Mouse (Mus musculus) embryonic stem cell, embryonic (primary cell): ENCODE results near the gene Ear1.
"Not testable (repeated sequence)": the region's sequence is repeated elsewhere in the genome, so short reads cannot be mapped to it uniquely, and the experiment has no call there.

Source experiments
- CTCF ChIA-PET, 4 experiments: fragments of 300-600 bp in 2 of 4; fragments of 350-600 bp in 2 of 4; sonication (Branson Sonifier 250); formaldehyde crosslinking; loops; one replicate each; lab custom pipeline; 2022; ENCODE audit warnings: inconsistent platforms in 2 of 4; lab: Charles Lee
- POLR2A ChIA-PET, 4 experiments: fragments of 300-600 bp in 2 of 4; fragments of 350-600 bp in 2 of 4; sonication (Branson Sonifier 250); formaldehyde crosslinking; loops; one replicate each; lab custom pipeline; 2022; ENCODE audit warnings: antibody characterized with exemption in 4 of 4, inconsistent platforms in 1 of 4; lab: Charles Lee

Ear1 gene

DNA sequence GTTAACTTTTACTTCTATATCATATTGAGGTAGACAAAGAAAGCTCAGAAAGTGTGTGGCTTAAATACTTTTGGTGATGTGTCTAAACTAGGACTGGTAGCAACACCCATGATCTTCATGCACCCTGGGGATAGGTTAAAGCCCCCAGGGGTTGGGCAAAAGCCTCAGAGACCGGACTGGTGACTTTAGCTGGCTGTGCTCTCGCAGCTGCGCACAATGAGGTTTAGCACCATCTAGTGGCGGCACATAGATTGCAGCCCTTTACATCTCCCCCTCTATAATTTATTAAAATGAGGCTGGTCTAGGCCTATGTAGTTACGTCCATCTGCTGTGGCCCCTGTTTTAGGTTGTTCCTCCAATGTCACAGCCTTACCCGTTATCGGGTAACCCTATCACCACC is 70.9 kb downstream of the Ear1 start:
- POLR2A ChIA-PET, CTCF ChIA-PET: not testable (repeated sequence)

- CTCF ChIA-PET, POLR2A ChIA-PET: not testable (repeated sequence)
Measured at GRCm38 (mm10) chr14:43796905-43797470, 78.3 kb downstream of the Ear1 start.

DNA sequence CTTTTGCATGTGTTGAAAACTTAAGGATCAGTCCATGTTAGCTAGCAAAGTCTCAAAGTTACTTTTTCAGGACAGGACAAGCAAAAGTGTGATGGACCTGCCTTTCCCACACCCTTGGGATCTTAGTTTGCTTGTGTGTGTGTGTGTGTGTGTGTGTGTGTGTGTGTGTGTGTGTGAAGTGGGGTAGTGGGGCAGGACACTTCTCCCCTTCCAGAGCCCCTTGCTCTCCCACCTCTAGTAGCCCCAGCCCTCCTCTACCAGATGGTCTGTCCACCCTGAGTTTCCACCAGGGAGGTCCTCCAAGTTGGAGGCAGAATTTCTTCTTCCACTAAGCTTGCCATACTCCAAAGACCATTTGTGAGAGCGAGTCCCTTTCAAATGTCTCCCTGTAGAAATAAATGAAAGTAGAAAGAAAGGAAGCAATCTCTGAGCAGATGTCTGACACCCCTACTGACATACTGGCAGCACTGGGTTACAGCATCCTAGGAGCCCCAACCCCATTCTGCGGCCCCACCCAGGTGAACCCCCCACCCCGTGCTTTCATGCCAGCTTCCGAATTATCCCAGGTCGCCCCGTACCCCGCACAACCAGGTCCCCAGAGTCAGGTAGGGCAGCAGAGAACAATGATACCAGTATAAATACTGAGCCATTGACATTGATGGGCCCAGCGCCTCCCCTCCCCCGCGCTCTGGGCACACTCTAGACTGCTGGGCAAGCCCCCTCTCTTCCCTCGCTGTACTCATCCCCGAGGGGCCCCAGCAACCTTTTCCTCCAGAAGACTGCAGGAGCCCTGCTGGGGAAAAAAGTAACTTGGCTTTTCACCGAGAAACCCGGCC is 79.0 kb downstream of the Ear1 start:
- ChIA-PET CTCF (no interaction called here), POLR2A (no interaction called here)

- POLR2A ChIA-PET, CTCF ChIA-PET: not testable (repeated sequence)
Measured at GRCm38 (mm10) chr14:43793811-43794210, 81.5 kb downstream of the Ear1 start.

DNA sequence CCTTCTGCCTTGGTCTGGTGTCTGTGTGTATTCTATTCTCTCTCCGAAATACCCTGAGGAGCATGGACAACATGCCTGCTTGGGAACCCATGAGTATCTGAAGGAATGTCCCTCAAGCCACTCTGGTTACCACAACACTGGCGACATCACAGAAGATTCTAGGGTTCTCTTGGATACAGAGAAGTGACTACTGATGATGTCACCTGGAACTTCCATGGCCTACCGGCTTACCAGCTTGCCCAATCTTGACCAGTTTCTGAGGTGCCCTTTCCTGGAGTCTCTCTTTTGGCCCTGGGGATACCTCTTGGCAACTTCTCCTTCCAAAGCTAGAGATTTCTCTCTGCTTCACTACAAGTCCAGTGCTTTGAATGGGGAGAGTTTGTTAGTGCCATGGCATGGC is 90.7 kb downstream of the Ear1 start, which contains the start of gene Gm8180:
TSS of gene Gm8180 (minus strand) at position 101 of the 400 bp plus-strand sequence.
- CTCF ChIA-PET, POLR2A ChIA-PET: not testable (repeated sequence)
